Mouse (Mus musculus) limb, embryonic 15.5 days (tissue): Measurements from ENCODE around the gene Sycp2. TPM values are rescaled to one million over a fixed set of nuclear protein-coding genes. Genes with fewer than 3 reads are reported as not detected.
"Not testable (repeated sequence)": the region's sequence is repeated elsewhere in the genome, so short reads cannot be mapped to it uniquely, and the experiment has no call there.

ENCODE experiments used
- ATAC-seq: fragments of 200-750 bp; cut with Nextera tagmentation; 2 replicates; pipeline ENCODE4 v1.8.0; 2017; ENCODE audit warnings: low read depth, moderate TSS enrichment; ENCODE audit not compliant: insufficient number of reproducible peaks, low FRiP score, low TSS enrichment
- H3K27ac ChIP-seq: fragments of 300-500 bp; sonication (generic); 2 replicates; pipeline ENCODE4 v1.5.1; 2015; ENCODE audit warnings: moderate library complexity, mild to moderate bottlenecking, inconsistent platforms
- H3K27me3 ChIP-seq: fragments of 300-500 bp; sonication (generic); 2 replicates; pipeline ENCODE4 v1.6.1; 2015; ENCODE audit warnings: inconsistent platforms
- H3K36me3 ChIP-seq: fragments of 300-500 bp; sonication (generic); 2 replicates; pipeline ENCODE4 v1.6.1; 2015; ENCODE audit warnings: inconsistent platforms
- H3K4me1 ChIP-seq: fragments of 300-500 bp; sonication (generic); 2 replicates; pipeline ENCODE4 v1.6.1; 2015; ENCODE audit warnings: inconsistent platforms
- H3K4me2 ChIP-seq: fragments of 300-500 bp; sonication (generic); 2 replicates; pipeline ENCODE4 v1.6.1; 2015; ENCODE audit warnings: mild to moderate bottlenecking, inconsistent platforms
- H3K4me3 ChIP-seq: fragments of 300-500 bp; sonication (generic); 2 replicates; pipeline ENCODE4 v1.5.1; 2015; ENCODE audit warnings: mild to moderate bottlenecking, inconsistent platforms
- H3K9ac ChIP-seq: fragments of 300-500 bp; sonication (generic); 2 replicates; pipeline ENCODE4 v1.6.1; 2015; ENCODE audit warnings: inconsistent platforms
- H3K9me3 ChIP-seq: fragments of 300-500 bp; sonication (generic); 2 replicates; pipeline ENCODE4 v1.6.1; 2016; ENCODE audit warnings: inconsistent platforms
- WGBS: fragments of 180-500 bp; shearing (Covaris S2); methylation state at CpG from one replicate; pipeline ENCODE4 v1.1.7; 2015; 5-methylcytosine and 5-hydroxymethylcytosine counted together
- polyA plus RNA-seq: library from polyadenylated mRNA; unstranded; fragments of >200 nt; fragmentation: Nextera tagmentation; extraction: Ambion mirVana; gene quantifications from 2 replicates; pipeline ENCODE4 v1.2.1, GENCODE M21; 2015

The Sycp2 gene
- polyA plus RNA-seq, 1 experiment from 2014 or later: 0.08 TPM

DNA sequence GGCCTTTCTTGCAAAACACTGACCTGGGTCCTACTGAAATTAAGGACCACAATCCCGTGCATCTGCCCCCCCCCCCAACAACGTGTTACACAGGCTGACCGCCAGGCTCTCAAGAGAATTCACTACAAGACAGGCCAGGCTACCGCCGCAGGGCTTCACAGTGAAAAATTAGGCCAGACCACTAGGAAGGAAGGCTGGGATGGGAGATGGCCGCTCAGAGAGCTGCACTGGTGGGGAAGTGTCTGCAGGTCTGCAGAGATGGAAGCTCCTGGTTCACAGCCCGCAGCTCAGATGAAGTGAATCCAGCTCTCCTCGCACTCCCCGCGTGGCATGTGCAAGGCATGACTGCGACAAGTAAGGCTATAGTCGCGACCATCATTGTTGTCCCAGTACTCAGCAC, 5.6 kb upstream of the Sycp2 start:
- no peak overlapping the region for H3K27ac ChIP-seq
- H3K4me2 ChIP-seq: peak overlapping the region; percentile 99
- H3K27me3 ChIP-seq: peaks cover 20% of the 10 kb centered on the region
- peaks cover 22% of the 10 kb centered on the region for H3K4me1 ChIP-seq
- no peaks in the 10 kb centered on the region for H3K9me3 ChIP-seq
- peak overlapping the region; percentile 57 for H3K4me3 ChIP-seq
- 62% methylated on average over 13 of the region's 13 CpGs for WGBS
- no peak for ATAC-seq
- H3K36me3 ChIP-seq: no peaks in the 10 kb centered on the region
- no peak overlapping the region for H3K9ac ChIP-seq

DNA sequence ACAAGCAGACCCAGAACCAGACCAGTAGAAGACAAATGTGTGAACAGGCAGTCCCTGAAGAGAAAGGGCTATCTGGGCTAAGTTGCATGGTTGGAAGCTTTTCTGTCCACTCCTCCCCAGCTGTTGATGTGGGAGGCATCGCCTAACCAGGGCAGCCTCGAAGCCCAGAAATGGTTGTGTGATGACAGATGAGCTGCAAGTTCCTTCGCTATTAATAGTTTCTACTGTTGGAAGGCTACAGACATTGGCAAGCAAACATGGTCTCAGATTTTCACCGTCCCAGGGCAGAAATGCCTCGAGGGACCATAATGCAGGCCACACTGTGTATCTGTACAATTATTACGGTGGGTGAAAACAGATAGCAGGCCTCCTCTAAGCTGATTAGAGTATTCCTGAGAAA, 5.1 kb upstream of the Sycp2 start:
- WGBS: 52% methylated on average over 6 of the region's 6 CpGs
- Histone ChIP-seq H3K4me2 (no peak overlapping the region), H3K9me3 (no peaks in the 10 kb centered on the region), H3K4me1 (peaks cover 22% of the 10 kb centered on the region), H3K9ac (no peak overlapping the region), H3K27me3 (peaks cover 20% of the 10 kb centered on the region), H3K27ac (no peak overlapping the region), H3K36me3 (no peaks in the 10 kb centered on the region), H3K4me3 (no peak overlapping the region)
- ATAC-seq: no peak

DNA sequence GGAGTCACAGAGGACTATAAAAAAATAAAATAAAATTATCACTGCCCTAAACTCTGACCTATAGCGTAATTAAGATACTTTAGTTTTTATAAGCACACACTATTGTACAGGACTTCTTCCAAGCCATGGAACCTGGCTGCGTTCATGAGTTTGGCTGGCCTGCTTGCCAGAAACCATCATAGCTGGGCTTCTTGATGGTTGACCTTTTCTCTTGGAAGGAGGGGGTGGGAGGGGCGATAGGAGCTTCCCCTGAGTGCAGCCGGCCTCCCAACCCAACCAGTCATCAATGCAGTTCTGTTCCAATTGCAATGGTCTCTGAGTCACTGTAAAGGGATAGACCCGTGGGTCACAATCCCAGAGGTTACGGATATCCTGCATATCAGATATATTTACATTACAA, 2.8 kb upstream of the Sycp2 start:
- Histone ChIP-seq H3K4me3 (no peak overlapping the region), H3K9me3 (no peaks in the 10 kb centered on the region), H3K4me1 (peaks cover 21% of the 10 kb centered on the region), H3K27me3 (peaks cover 28% of the 10 kb centered on the region), H3K9ac (no peak overlapping the region), H3K4me2 (no peak overlapping the region), H3K36me3 (no peaks in the 10 kb centered on the region), H3K27ac (no peak overlapping the region)
- 67% methylated on average over 6 of the region's 6 CpGs for WGBS
- ATAC-seq: no peak

DNA sequence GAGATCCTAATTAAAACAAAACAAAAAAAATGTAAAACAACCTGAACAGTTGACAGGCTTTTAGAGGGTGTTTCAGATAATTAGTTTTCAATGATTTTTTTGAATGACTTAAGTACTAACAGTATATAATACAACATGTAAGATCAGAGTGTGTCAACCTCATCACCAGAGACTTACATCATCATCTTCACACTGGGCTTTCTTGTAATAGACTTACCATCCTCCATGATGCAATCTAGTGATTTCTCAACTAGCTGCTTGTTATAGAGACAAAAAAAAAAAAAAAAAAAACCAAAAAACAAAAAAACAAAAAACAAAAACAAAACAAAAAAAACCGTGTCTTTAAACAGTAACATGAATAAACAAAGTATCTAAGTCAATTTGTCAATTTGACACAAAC, 1.5 kb upstream of the Sycp2 start:
- Histone ChIP-seq H3K9ac (no peak overlapping the region), H3K27ac (no peak overlapping the region), H3K36me3 (no peaks in the 10 kb centered on the region), H3K4me1 (peaks cover 12% of the 10 kb centered on the region), H3K9me3 (no peaks in the 10 kb centered on the region), H3K27me3 (peaks cover 26% of the 10 kb centered on the region), H3K4me3 (no peak overlapping the region), H3K4me2 (no peak overlapping the region)
- WGBS: 48% methylated on average over 1 of the region's 1 CpGs
- no peak for ATAC-seq

DNA sequence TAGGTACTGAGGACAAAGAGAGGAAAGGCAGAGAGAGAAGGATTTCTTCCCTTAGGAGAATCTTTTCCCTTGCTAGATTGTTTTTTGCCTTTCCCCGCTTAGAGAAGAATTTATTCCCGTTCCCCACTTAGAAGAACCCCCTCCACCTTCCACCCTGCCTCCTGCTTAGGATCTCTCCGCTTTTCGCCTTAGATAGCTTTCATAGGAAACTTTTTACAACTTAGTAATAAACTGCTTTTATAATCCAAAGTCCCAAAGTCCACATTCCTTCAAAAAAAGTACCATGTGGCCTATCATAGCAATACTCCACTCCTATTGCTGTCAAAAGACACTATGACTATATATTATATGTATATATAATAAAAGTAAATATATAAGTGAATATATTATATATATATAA, 64.9 kb downstream of the Sycp2 start:
- WGBS: 42% methylated on average over 4 of the region's 4 CpGs
- Histone ChIP-seq H3K27me3 (no peaks in the 10 kb centered on the region), H3K27ac (no peak overlapping the region), H3K4me1 (no peaks in the 10 kb centered on the region), H3K36me3 (no peaks in the 10 kb centered on the region), H3K4me3 (no peak overlapping the region), H3K9me3 (no peaks in the 10 kb centered on the region), H3K9ac (no peak overlapping the region), H3K4me2 (no peak overlapping the region)
- no peak for ATAC-seq

GRCm38 (mm10) chr2:178342105-178342504, 65.4 kb downstream of the Sycp2 start:
- H3K4me2 ChIP-seq, H3K27me3 ChIP-seq, H3K36me3 ChIP-seq, H3K9ac ChIP-seq, H3K27ac ChIP-seq, H3K4me3 ChIP-seq, H3K4me1 ChIP-seq, ATAC-seq, H3K9me3 ChIP-seq: not testable (repeated sequence)

DNA sequence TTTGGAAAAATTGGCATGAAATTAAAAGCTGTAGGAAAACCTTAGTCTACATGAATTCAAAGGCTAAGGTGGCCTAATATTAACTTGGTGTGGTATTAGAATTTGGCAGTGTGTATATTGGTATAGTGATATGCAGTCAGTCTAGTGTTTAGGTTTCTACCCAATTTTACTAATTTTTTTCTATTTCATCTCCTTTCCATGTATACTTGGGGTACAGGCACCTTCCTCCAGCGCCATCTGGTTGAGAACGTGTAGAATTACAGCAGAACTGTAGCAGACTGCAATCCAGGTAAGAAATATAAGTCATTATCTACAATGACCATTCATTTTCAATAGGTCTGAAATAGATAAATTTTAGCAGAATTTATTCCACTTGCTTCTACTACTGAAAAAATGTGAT, 68.4 kb downstream of the Sycp2 start:
- WGBS: 3% methylated on average over 2 of the region's 2 CpGs
- no peak overlapping the region for H3K27ac ChIP-seq
- ATAC-seq: no peak

GRCm38 (mm10) chr2:178337878-178338277, 69.6 kb downstream of the Sycp2 start:
- Histone ChIP-seq H3K36me3 (no peaks in the 10 kb centered on the region), H3K27me3 (no peaks in the 10 kb centered on the region), H3K4me1 (no peaks in the 10 kb centered on the region), H3K9me3 (no peaks in the 10 kb centered on the region), H3K27ac (no peak overlapping the region), H3K4me3 (no peak overlapping the region), H3K4me2 (no peak overlapping the region), H3K9ac (no peak overlapping the region)
- 24% methylated on average over 1 of the region's 1 CpGs for WGBS
- ATAC-seq: no peak

More for the DNA sequence above, 68.4 kb downstream of the Sycp2 start:
- no peak overlapping the region for H3K9ac ChIP-seq
- H3K4me2 ChIP-seq: no peak overlapping the region
- H3K27me3 ChIP-seq: no peaks in the 10 kb centered on the region
- no peaks in the 10 kb centered on the region for H3K4me1 ChIP-seq
- H3K9me3 ChIP-seq: no peaks in the 10 kb centered on the region
- no peak overlapping the region for H3K4me3 ChIP-seq
- no peaks in the 10 kb centered on the region for H3K36me3 ChIP-seq

GRCm38 (mm10) chr2:178329986-178330385, 77.5 kb downstream of the Sycp2 start:
- no peak overlapping the region for H3K4me2 ChIP-seq
- no peaks in the 10 kb centered on the region for H3K27me3 ChIP-seq
- H3K4me3 ChIP-seq: no peak overlapping the region
- H3K4me1 ChIP-seq: peaks cover 10% of the 10 kb centered on the region
- 43% methylated on average over 1 of the region's 1 CpGs for WGBS
- no peak overlapping the region for H3K9ac ChIP-seq
- no peak overlapping the region for H3K27ac ChIP-seq
- no peak for ATAC-seq
- no peaks in the 10 kb centered on the region for H3K36me3 ChIP-seq
- H3K9me3 ChIP-seq: no peaks in the 10 kb centered on the region

DNA sequence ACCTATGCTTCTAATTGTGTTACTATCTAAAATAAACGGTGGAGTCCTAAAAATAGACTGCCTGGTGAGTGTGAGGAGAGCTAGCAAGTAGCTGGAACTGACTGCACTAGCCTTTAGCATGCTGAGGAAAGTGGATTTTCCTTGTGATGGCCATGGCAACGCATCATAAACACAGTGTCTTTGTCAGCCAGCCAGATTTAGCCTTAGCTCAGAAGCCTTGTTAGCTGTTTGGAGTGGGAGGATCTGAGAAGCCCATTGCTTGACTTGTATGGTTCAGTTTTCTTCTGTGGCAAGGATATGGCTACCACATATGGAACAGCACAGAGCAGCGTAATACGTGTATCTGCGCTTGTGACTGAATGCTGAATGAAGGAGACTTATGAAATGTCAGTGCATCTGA, 77.9 kb downstream of the Sycp2 start:
- Histone ChIP-seq H3K27me3 (no peaks in the 10 kb centered on the region), H3K36me3 (no peaks in the 10 kb centered on the region), H3K27ac (no peak overlapping the region), H3K4me3 (no peak overlapping the region), H3K4me1 (peaks cover 10% of the 10 kb centered on the region), H3K4me2 (no peak overlapping the region), H3K9ac (no peak overlapping the region), H3K9me3 (no peaks in the 10 kb centered on the region)
- ATAC-seq: no peak
- 84% methylated on average over 5 of the region's 5 CpGs for WGBS

DNA sequence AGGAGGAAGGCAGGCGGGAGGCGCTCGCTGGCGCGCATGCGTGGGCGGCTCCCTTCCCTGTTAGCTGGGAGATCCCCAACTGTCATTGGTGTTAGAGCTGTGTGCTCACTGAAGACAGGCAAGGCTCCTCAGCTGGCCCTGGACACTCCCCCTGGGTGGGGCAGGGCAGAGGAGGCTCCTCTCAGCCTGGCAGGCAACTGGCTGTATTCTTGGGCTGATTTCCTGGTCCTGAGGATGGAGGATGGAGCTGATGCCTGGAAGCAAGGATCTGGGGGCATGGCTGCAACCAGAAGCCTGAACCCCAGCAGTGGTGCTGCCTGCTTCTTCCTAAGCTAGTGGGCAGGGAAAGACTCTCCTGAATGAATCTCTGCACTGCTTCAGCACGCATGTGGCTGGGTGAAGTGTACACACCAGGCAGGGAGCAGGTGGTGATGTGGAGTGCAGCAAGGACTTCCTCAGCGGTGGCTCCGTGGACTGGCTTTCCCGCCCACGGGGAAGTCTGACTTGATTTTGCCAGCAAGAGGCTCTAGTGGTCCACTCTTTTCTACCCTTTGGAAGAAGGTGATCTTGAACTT, 79.9 kb downstream of the Sycp2 start:
- Histone ChIP-seq H3K4me1 (peaks cover 10% of the 10 kb centered on the region), H3K4me2 (no peak overlapping the region), H3K9me3 (no peaks in the 10 kb centered on the region), H3K27ac (no peak overlapping the region), H3K27me3 (no peaks in the 10 kb centered on the region), H3K4me3 (no peak overlapping the region), H3K36me3 (no peaks in the 10 kb centered on the region), H3K9ac (no peak overlapping the region)
- 16% methylated on average over 12 of the region's 12 CpGs for WGBS
- ATAC-seq: peak; percentile 41; the same call in 1 of the 2 replicates

- no peak overlapping the region for H3K4me3 ChIP-seq
- H3K27ac ChIP-seq: no peak overlapping the region
- 0 out of 2 replicates have a peak, but pooled peaks have one; percentile 36 for ATAC-seq
- no peaks in the 10 kb centered on the region for H3K36me3 ChIP-seq
- H3K9ac ChIP-seq: no peak overlapping the region
- H3K4me2 ChIP-seq: no peak overlapping the region
- H3K4me1 ChIP-seq: peaks cover 10% of the 10 kb centered on the region
- H3K27me3 ChIP-seq: no peaks in the 10 kb centered on the region
- H3K9me3 ChIP-seq: no peaks in the 10 kb centered on the region
- WGBS: 7% methylated on average over 5 of the region's 5 CpGs
Measured at GRCm38 (mm10) chr2:178326750-178327465, 80.6 kb downstream of the Sycp2 start.
